Mouse (Mus musculus): ENCODE results near the gene Sugct.

- TF ChIP-seq CTCF (IDR thresholded peaks at IDR 0.05; ENCODE audit: low read depth) (no peak), EP300 (IDR thresholded peaks at IDR 0.05; ENCODE audit: low read depth) (no peak)
These were observed 407.0 kb downstream of the Sugct start for GRCm38 (mm10) chr13:17288377-17288776.
